7 mouse cellular contexts compared by ENCODE assay signal in genomic region chr8:11411504-11412124, GRCm38 (mm10).
DNase-seq lines count a peak whose midpoint lies in the region; ATAC-seq and TF ChIP-seq lines count a peak whose summit lies in the region.

No protein-coding gene starts in this region.

- H3K27ac ChIP-seq in cerebellum, adult 2 months (ENCODE audit: insufficient read depth, low read length): no peak overlapping the region

- no peak for TF ChIP-seq POLR2A in cerebellum, adult 2 months (IDR thresholded peaks at IDR 0.05; ENCODE audit: borderline replicate concordance, insufficient read depth, low read length)

- peak; percentile 48 for ATAC-seq in granulocyte monocyte progenitor cell, adult 5-6 weeks (replicated peaks; ENCODE audit: poor library complexity, severe bottlenecking)

- peak; percentile 99 for DNase-seq in 3T3-L1 (ENCODE audit: low read depth, low spot score)
- peak; percentile 64 for DNase-seq in A20 (ENCODE audit: low read depth, low spot score)
- DNase-seq in lung, postnatal 4 days: peak; percentile 64 to 87
- DNase-seq in natural killer cell, adult 2 months (ENCODE audit: low spot score in 2 of 2): no peak
- no peak for DNase-seq in cerebellum, adult 9-11 months
- DNase-seq in cerebellum, adult 2 months: no peak

- no peak overlapping the region for H3K4me3 ChIP-seq in cerebellum, adult 2 months (replicated peaks; ENCODE audit: insufficient read depth, low read depth, low read length)

- TF ChIP-seq CTCF in cerebellum, adult 2 months (IDR thresholded peaks at IDR 0.05; ENCODE audit: borderline replicate concordance, insufficient read depth, low read depth, low read length): no peak

- no peaks in the 10 kb centered on the region for H3K27me3 ChIP-seq in cerebellum, adult 2 months (ENCODE audit: control insufficient read depth, insufficient read depth, low read length)

- WGBS in cerebellum, adult 2 months: 59% methylated on average over 12 of the region's 12 CpGs

- peaks cover 10% of the 10 kb centered on the region for H3K4me1 ChIP-seq in cerebellum, adult 2 months (ENCODE audit: control insufficient read depth, insufficient read depth, low read length)

Comparison
In these comparisons a context has a peak if more than half of its experiments do, and no peak if none do; other contexts are left out.
1. DNase-seq: peak in 3T3-L1 (single experiment), A20 (single experiment) and lung, postnatal 4 days (2 of 2); none in natural killer cell, adult 2 months (0 of 2), cerebellum, adult 9-11 months (single experiment) and cerebellum, adult 2 months (0 of 2).